Mouse (Mus musculus) layer of hippocampus, adult 9-10 months (tissue): Measurements from ENCODE around the gene Kif9.

Source experiments
- DNase-seq: peaks from one replicate; pipeline ENCODE4 v3.0.0; 2022; ENCODE audit warnings: low spot score

Gene Kif9

GRCm38 (mm10) chr9:110529002-110529737 lies 52.4 kb downstream of the Kif9 start:
- no peak for DNase-seq

- no peak for DNase-seq
Observed at GRCm38 (mm10) chr9:110530650-110531049, 53.9 kb downstream of the Kif9 start.

GRCm38 (mm10) chr9:110531151-110531791 lies 54.5 kb downstream of the Kif9 start:
- DNase-seq: no peak

GRCm38 (mm10) chr9:110531914-110532489 lies 55.2 kb downstream of the Kif9 start:
- DNase-seq: peak; percentile 65

GRCm38 (mm10) chr9:110532538-110533291 lies 56.0 kb downstream of the Kif9 start, which contains the start of gene Setd2:
Gene Setd2 (plus strand): TSS chr9:110532597.
- DNase-seq: peak; percentile 24

- DNase-seq: no peak
Observed at GRCm38 (mm10) chr9:110533645-110534044, 56.9 kb downstream of the Kif9 start.

GRCm38 (mm10) chr9:110535114-110535513 lies 58.4 kb downstream of the Kif9 start:
- no peak for DNase-seq

GRCm38 (mm10) chr9:110536636-110537035 lies 59.9 kb downstream of the Kif9 start:
- DNase-seq: no peak

- no peak for DNase-seq
Observed at GRCm38 (mm10) chr9:110538511-110538910, 61.8 kb downstream of the Kif9 start.

- DNase-seq: no peak
Observed at GRCm38 (mm10) chr9:110541988-110542387, 65.2 kb downstream of the Kif9 start.

GRCm38 (mm10) chr9:110548261-110548660 lies 71.5 kb downstream of the Kif9 start:
- no peak for DNase-seq

- no peak for DNase-seq
Observed at GRCm38 (mm10) chr9:110568309-110568708, 91.6 kb downstream of the Kif9 start.
